In the genomic region with DNA sequence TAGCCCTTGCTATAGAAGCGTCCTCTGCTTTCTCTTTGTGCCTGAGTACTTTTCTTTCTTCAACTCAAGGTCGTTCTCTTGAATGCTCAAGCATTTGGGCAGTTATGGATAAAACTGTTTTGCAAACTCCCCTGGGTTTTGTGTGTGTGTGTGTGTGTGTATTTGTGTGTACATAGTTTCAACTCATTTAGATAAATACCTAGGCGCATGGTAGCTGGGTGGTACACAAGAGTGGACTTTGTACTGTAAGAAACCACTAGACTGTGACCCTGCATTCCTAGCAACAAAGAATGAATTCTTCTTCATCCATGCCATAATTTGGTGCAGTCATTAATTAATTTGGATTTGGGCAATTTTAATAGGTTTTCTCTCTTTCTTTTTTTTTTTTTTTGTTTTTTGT, we compare ENCODE assay signal across 10 mouse cellular contexts. TPM values are rescaled to one million over a fixed set of nuclear protein-coding genes. Genes with fewer than 3 reads are reported as not detected.
DNase-seq lines count a peak whose midpoint lies in the region; ATAC-seq lines count a peak whose summit lies in the region.
"Had no signal": no experiment of that assay in that cellular context is flagged by ENCODE, and none has a peak within 500 bp of the region (broad histone marks: within the 10 kb centered on the region; RNA-seq: fewer than 3 reads in every experiment).

No protein-coding gene starts in this region.

- no peak overlapping the region for H3K27ac ChIP-seq in forebrain, embryonic 10.5 days
- no peak overlapping the region for H3K27ac ChIP-seq in forebrain, embryonic 14.5 days (ENCODE audit: low read depth, low read length)
- no peak overlapping the region for H3K27ac ChIP-seq in liver, embryonic 11.5 days (ENCODE audit: low read depth, low read length)
- H3K27ac ChIP-seq in intestine, embryonic 16.5 days (ENCODE audit: low read length), result no peak overlapping the region
- no peak overlapping the region for H3K27ac ChIP-seq in midbrain, embryonic 15.5 days

- no peak overlapping the region for H3K4me2 ChIP-seq in forebrain, embryonic 14.5 days (ENCODE audit: low read length)
- H3K4me2 ChIP-seq in liver, embryonic 11.5 days, result peak overlapping the region; percentile 74
- peak overlapping the region; percentile 79 for H3K4me2 ChIP-seq in intestine, embryonic 16.5 days (ENCODE audit: low read depth, low read length)
- peak overlapping the region; percentile 71; the same call in 1 of the 2 replicates for H3K4me2 ChIP-seq in midbrain, embryonic 15.5 days

- peak overlapping the region; percentile 83; the same call in 1 of the 2 replicates for H3K4me3 ChIP-seq in forebrain, embryonic 10.5 days
- no peak overlapping the region for H3K4me3 ChIP-seq in forebrain, embryonic 14.5 days (ENCODE audit: low read depth, low read length)
- H3K4me3 ChIP-seq in liver, embryonic 11.5 days (ENCODE audit: low read depth, low read length), result peak overlapping the region; percentile 91; the same call in 1 of the 2 replicates
- peak overlapping the region; percentile 96; the same call in 1 of the 2 replicates for H3K4me3 ChIP-seq in intestine, embryonic 16.5 days (ENCODE audit: low read length)
- no peak overlapping the region for H3K4me3 ChIP-seq in midbrain, embryonic 15.5 days

- no peak for ATAC-seq in forebrain, embryonic 14.5 days
- ATAC-seq in liver, embryonic 11.5 days (replicated peaks; ENCODE audit: low FRiP score), result no peak
- 0 out of 2 replicates have a peak, but pooled peaks have one; percentile 19 for ATAC-seq in intestine, embryonic 16.5 days
- no peak for ATAC-seq in midbrain, embryonic 15.5 days (replicated peaks)

- H3K9ac ChIP-seq in forebrain, embryonic 14.5 days (ENCODE audit: low read length), result no peak overlapping the region
- H3K9ac ChIP-seq in liver, embryonic 11.5 days (ENCODE audit: low read depth, low read length), result no peak overlapping the region; the same call in 1 of the 2 replicates
- no peak overlapping the region for H3K9ac ChIP-seq in intestine, embryonic 16.5 days (ENCODE audit: low read depth, low read length)
- no peak overlapping the region for H3K9ac ChIP-seq in midbrain, embryonic 15.5 days

- DNase-seq in forebrain, embryonic 10.5 days (ENCODE audit: extremely low spot score, low spot score), result no peak
- DNase-seq in forebrain, embryonic 14.5 days (ENCODE audit: low spot score), result no peak
- no peak for DNase-seq in liver, embryonic 11.5 days (ENCODE audit: low spot score)
- no peak for DNase-seq in liver
- DNase-seq in thymus, postnatal 25 days, result no peak
- no peak for DNase-seq in right cerebral cortex, postnatal 36 days (ENCODE audit: low spot score in 2 of 2)
- DNase-seq: cerebellum, adult 2 months; layer of hippocampus, adult 9-11 months had no signal

- H3K9me3 ChIP-seq in forebrain, embryonic 10.5 days, result peaks cover 8% of the 10 kb centered on the region; the same call in 1 of the 2 replicates
- H3K9me3 ChIP-seq in forebrain, embryonic 14.5 days (replicated peaks; ENCODE audit: control insufficient read depth, low read length), result no peaks in the 10 kb centered on the region
- no peaks in the 10 kb centered on the region for H3K9me3 ChIP-seq in liver, embryonic 11.5 days (ENCODE audit: control insufficient read depth, low read length)
- peaks cover 4% of the 10 kb centered on the region; the same call in 1 of the 2 replicates for H3K9me3 ChIP-seq in intestine, embryonic 16.5 days (ENCODE audit: control insufficient read depth, low read length)
- no peaks in the 10 kb centered on the region for H3K9me3 ChIP-seq in midbrain, embryonic 15.5 days

- peaks cover 12% of the 10 kb centered on the region for H3K36me3 ChIP-seq in forebrain, embryonic 10.5 days (replicated peaks)
- no peaks in the 10 kb centered on the region for H3K36me3 ChIP-seq in forebrain, embryonic 14.5 days (ENCODE audit: control insufficient read depth, insufficient read depth, low read length)
- H3K36me3 ChIP-seq in liver, embryonic 11.5 days (ENCODE audit: control insufficient read depth, insufficient read depth, low read length), result no peaks in the 10 kb centered on the region
- H3K36me3 ChIP-seq in intestine, embryonic 16.5 days (ENCODE audit: control insufficient read depth, insufficient read depth, low read length), result no peaks in the 10 kb centered on the region
- no peaks in the 10 kb centered on the region for H3K36me3 ChIP-seq in midbrain, embryonic 15.5 days (replicated peaks)

- peaks cover 11% of the 10 kb centered on the region for H3K4me1 ChIP-seq in forebrain, embryonic 10.5 days
- peaks cover 5% of the 10 kb centered on the region; the same call in 1 of the 2 replicates for H3K4me1 ChIP-seq in forebrain, embryonic 14.5 days (ENCODE audit: control insufficient read depth, insufficient read depth, low read length)
- H3K4me1 ChIP-seq in liver, embryonic 11.5 days (replicated peaks; ENCODE audit: control insufficient read depth, insufficient read depth, low read length), result peaks cover 8% of the 10 kb centered on the region; the same call in 1 of the 2 replicates
- H3K4me1 ChIP-seq in intestine, embryonic 16.5 days (ENCODE audit: control insufficient read depth, insufficient read depth, low read length), result peaks cover 8% of the 10 kb centered on the region; the same call in 1 of the 2 replicates
- H3K4me1 ChIP-seq in midbrain, embryonic 15.5 days, result peaks cover 11% of the 10 kb centered on the region

- WGBS in forebrain, embryonic 10.5 days, result 92% methylated on average over 3 of the region's 3 CpGs
- 90% methylated on average over 3 of the region's 3 CpGs for WGBS in forebrain, embryonic 14.5 days
- WGBS in liver, embryonic 11.5 days, result 82% methylated on average over 3 of the region's 3 CpGs
- 69% methylated on average over 3 of the region's 3 CpGs for WGBS in intestine, embryonic 16.5 days
- WGBS in midbrain, embryonic 15.5 days, result 94% methylated on average over 3 of the region's 3 CpGs

- H3K27me3 ChIP-seq in forebrain, embryonic 10.5 days (ENCODE audit: poor library complexity, severe bottlenecking), result no peaks in the 10 kb centered on the region
- H3K27me3 ChIP-seq in forebrain, embryonic 14.5 days (replicated peaks; ENCODE audit: control insufficient read depth, insufficient read depth, low read length), result no peaks in the 10 kb centered on the region
- no peaks in the 10 kb centered on the region for H3K27me3 ChIP-seq in liver, embryonic 11.5 days (replicated peaks; ENCODE audit: control insufficient read depth, insufficient read depth, low read length)
- no peaks in the 10 kb centered on the region for H3K27me3 ChIP-seq in intestine, embryonic 16.5 days (replicated peaks; ENCODE audit: control insufficient read depth, insufficient read depth, low read length)
- no peaks in the 10 kb centered on the region for H3K27me3 ChIP-seq in midbrain, embryonic 15.5 days (replicated peaks)

RNA-seq across cellular contexts. Expression of a gene that starts 8.2 kb away (rescaled TPM):
- polyA plus RNA-seq in forebrain, embryonic 10.5 days (2016; fragmentation: Nextera tagmentation; extraction: Ambion mirVana), result 0.17 and 0.50 TPM in 2 replicates
- polyA plus RNA-seq in forebrain, embryonic 14.5 days (2014; fragmentation: Nextera tagmentation; extraction: Ambion mirVana), result 0.27 and 0.52 TPM in 2 replicates
- polyA plus RNA-seq in liver, embryonic 11.5 days (2014; fragmentation: Nextera tagmentation; extraction: Ambion mirVana), result 0.57 and 0.67 TPM in 2 replicates
- 1.1 and 1.4 TPM in 2 replicates for polyA plus RNA-seq in intestine, embryonic 16.5 days (2015; fragmentation: Nextera tagmentation; extraction: Ambion mirVana)
- polyA plus RNA-seq in midbrain, embryonic 15.5 days (2015; fragmentation: Nextera tagmentation; extraction: Ambion mirVana), result 0.18 and 0.19 TPM in 2 replicates

RNA-seq across cellular contexts. Expression of a gene that starts 8.7 kb away (rescaled TPM):
- 83.4 and 83.9 TPM in 2 replicates for polyA plus RNA-seq in forebrain, embryonic 10.5 days (2016; fragmentation: Nextera tagmentation; extraction: Ambion mirVana)
- polyA plus RNA-seq in forebrain, embryonic 14.5 days (2014; fragmentation: Nextera tagmentation; extraction: Ambion mirVana), result 85.4 and 102 TPM in 2 replicates
- polyA plus RNA-seq in liver, embryonic 11.5 days (2014; fragmentation: Nextera tagmentation; extraction: Ambion mirVana), result 111 and 114 TPM in 2 replicates
- polyA plus RNA-seq in intestine, embryonic 16.5 days (2015; fragmentation: Nextera tagmentation; extraction: Ambion mirVana), result 140 and 151 TPM in 2 replicates
- 90.2 and 93.7 TPM in 2 replicates for polyA plus RNA-seq in midbrain, embryonic 15.5 days (2015; fragmentation: Nextera tagmentation; extraction: Ambion mirVana)

RNA-seq across cellular contexts. Expression of a gene that starts 16.8 kb away (rescaled TPM):
- polyA plus RNA-seq in forebrain, embryonic 10.5 days (2016; fragmentation: Nextera tagmentation; extraction: Ambion mirVana), result 67.2 and 68.3 TPM in 2 replicates
- 41.6 and 44.1 TPM in 2 replicates for polyA plus RNA-seq in forebrain, embryonic 14.5 days (2014; fragmentation: Nextera tagmentation; extraction: Ambion mirVana)
- 86.5 and 92.3 TPM in 2 replicates for polyA plus RNA-seq in liver, embryonic 11.5 days (2014; fragmentation: Nextera tagmentation; extraction: Ambion mirVana)
- polyA plus RNA-seq in intestine, embryonic 16.5 days (2015; fragmentation: Nextera tagmentation; extraction: Ambion mirVana), result 50.3 and 54.5 TPM in 2 replicates
- polyA plus RNA-seq in midbrain, embryonic 15.5 days (2015; fragmentation: Nextera tagmentation; extraction: Ambion mirVana), result 34.7 and 39.6 TPM in 2 replicates

Comparison
In these comparisons a context has a peak if more than half of its experiments do, and no peak if none do; other contexts are left out.
1. H3K4me3 ChIP-seq: peak in forebrain, embryonic 10.5 days (single experiment), liver, embryonic 11.5 days (single experiment) and intestine, embryonic 16.5 days (single experiment); none in forebrain, embryonic 14.5 days (single experiment) and midbrain, embryonic 15.5 days (single experiment).